Mouse (Mus musculus): Measurements from ENCODE around the gene Tacc3.

Tacc3 gene

DNA sequence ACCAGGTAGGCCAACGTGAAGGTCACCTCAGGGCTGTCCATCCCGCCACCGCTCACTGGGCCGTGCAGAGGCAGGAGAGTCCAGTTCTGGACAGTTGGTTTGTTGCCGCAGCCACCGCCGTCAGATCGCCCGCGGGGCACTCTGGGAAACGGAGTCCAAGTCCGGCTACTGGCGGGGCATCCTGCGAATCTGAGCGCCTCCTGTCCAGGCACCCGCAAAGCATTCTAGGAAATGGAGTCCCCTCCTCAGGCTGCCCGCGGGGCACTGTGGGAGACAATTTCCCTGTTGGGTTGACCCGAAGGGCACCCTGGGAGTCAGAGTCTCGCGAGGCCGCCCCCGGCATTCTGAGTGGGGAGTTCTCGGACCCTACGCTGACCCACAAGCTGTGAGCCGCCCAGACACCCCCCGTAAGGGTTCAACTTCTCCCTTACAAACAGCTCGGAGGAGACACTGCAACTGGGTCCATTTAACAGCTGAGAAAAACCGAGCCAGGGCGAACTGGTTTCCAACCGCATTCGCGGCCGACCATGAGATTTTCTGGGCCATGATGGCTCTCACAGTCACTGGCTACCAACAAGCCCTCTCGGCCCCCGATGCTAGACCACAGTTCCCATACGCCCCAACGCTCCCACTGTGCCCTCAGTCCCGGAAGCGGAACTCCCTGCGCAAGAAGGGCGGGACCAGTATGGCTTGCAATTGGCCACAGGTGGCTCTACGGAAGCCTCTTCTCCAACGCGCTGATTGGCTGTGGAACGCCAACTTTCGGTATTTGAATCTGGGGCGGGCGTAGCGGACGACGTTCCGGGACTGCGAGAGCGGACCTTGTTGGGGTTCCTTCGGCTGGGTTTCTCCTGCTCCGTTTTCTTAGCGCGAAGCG, at the start of gene Tacc3, which contains the start of gene Tmem129:
Gene Tacc3, plus strand, starts transcription at position 342 of the 877 bp plus-strand sequence.
Gene Tmem129, minus strand, starts transcription at position 630 of the 877 bp plus-strand sequence.
- DNase-seq = peak; percentile 100

DNA sequence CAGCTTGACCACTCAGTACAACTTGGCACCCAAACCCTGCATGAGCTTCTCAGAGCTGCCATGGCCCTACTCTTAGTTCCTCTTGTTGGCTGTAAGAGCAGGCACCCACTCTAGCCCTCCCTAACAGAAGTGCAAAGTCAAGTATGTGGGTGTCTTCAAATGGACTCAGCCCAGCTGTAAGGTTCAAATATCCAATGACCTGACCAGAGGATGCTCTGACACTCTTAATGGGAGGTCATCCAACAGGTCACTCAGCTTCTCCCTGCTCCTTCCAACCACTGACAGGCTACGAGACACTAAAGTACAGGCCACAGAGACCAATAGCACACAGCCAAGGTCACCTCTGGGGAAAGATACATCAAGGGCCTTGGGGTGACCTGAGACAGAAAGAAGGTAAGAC, 48.7 kb upstream of the Tacc3 start:
- no peak for DNase-seq

DNA sequence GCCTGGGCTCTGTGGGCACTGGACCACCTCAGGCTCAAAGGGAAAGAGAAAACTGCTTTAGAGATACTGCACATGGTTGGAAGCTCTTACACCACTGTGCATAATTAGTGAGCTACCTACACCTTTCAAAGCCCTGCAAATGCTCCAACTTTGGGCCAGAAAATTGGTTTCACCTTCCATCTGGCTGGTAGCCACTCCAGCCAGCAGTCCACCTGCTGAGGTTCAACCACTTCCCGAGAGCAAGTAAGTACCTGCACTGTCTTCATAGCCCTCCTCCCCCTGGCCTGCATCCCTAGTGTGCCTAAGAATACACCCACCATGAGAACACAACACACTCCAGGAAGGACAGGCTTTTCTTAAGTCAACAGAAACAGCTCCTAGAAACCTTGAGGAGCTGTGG, 46.1 kb upstream of the Tacc3 start:
- no peak for DNase-seq

DNA sequence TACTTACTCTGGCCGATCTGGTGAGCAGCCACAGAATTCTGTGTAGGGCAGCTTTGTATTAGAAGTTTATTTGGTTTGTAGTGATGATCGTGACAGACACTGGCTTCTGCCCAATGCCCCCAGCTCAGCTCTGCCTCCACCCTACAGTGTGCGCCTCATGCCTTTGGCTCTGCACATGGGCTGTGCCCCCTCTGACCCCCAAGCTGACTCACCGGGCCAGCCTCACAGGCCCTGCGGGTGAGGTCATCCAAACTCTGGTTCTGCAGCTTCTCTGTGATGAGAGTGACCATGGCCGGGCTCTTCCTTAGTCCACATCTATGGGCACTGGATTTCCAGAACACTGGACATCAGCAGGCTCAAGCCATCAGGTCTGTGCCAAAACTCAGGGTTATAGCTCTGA, 43.5 kb upstream of the Tacc3 start:
- no peak for DNase-seq

DNA sequence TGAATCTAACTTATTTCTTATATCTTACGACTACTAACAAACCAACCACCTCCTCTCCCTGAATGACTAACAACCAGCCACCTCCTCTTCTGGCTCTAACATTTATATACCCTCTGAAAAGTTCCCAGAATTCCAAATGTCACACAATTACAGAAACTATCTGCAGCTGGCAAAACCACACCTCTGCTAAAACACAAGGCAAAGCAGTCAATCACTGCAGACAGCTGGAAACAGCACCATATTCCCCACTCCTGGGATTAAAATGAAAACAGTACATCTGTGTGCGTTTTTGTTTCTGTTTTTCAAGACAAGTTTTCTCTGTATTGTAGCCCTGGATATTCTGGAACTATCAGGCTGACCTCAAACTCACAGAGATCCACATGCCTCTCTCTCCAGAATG, 35.3 kb upstream of the Tacc3 start:
- no peak for DNase-seq

DNA sequence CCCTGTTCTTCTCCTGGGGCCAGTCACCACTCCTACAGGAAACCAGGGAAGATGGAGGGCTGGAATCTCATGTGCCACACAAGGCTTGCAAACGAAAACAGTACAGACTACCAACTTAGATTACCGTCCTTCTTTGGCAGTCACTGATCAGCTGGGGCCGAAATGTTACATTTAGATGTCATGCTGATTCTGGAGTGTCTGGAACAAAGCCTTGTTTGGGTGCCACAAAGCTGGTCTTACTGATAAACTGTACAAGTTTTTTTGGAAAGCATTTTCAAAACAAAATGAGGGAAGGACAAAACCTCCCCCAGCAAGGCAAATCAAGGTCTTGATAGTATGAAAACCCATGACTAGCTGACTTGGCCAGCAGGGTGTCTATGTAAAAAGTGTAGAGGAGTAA, 34.2 kb upstream of the Tacc3 start:
- no peak for DNase-seq

DNA sequence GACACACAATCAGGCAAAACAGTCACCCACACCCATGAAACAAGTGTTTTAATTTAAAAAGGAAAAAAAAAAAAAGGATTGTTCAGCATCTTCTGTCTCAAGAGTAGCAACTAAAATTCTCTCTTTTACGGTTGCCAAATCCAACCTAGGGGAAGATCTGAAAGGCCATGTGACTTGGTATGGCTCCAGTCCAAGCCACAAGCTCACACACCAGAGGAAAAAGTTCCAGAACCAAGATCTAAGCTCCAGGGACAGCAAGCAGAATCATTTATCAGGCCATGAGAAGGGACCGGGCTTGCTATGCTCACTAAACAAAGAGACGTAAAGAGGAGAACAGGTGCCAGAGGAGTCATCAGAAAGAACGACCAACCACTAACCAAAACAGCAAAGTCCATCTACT, 30.0 kb upstream of the Tacc3 start:
- no peak for DNase-seq

DNA sequence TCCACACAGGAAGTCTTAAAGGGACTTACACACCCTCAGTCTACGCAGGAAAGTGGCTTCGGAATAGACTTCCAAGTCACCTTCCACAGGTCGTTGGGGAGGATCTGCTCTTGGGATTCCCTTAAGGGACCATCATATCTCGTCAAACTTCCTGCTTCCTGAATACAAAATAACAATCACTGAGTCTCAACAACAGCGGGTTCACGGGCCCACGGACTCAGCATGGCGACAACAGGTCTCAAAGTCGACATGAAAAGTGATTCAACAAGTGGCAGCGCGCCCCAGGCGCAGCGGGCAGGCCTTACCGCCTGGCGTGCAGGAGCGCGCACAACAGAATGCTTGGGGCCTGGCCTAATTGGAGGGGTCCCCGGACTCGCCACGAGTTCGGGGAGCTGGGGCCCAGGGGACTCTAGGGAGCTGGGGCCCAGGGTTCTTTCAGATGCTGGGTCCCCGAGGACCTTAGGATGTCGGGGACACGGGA, 29.1 kb upstream of the Tacc3 start:
- DNase-seq = no peak

DNA sequence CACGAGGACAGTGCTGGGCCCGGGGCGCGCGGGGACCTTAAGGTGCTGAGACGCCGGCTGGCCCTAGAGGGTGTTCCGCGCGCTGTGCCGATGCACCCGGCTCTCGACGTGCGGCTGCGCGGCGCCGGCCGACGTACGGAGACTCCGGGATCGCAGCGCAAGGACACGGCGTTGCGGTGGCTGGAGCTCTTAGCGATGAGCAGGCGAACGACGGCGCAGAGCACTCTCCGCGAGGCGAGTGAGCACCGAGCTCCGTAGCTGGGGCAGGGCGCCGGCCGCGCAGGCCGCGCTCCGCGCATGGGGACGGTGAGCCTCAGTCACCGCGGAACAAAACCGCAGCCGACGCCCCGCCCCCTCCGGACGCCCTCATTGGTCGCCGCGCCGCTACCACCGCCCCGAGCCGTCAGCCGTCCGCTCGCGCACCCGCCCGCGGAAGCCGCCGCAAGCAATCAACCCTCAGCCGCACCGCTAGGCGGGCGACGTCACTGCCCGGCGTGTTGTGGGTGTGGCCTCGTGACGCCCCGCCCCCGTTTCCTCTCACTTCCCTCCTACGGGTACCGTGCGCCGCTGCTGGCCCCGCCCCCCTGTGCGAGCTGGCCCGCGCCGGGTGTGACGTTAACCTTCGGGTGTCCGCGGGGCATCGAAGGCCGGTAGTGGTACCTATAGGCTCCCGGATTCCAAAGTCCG, 28.5 kb upstream of the Tacc3 start, which contains the start of the genes Fam53a and Gm9903:
Gene Fam53a, minus strand, starts transcription at position 335 of the 687 bp plus-strand sequence.
Gene Gm9903, plus strand, starts transcription at position 625 of the 687 bp plus-strand sequence.
- peak; percentile 100 for DNase-seq

DNA sequence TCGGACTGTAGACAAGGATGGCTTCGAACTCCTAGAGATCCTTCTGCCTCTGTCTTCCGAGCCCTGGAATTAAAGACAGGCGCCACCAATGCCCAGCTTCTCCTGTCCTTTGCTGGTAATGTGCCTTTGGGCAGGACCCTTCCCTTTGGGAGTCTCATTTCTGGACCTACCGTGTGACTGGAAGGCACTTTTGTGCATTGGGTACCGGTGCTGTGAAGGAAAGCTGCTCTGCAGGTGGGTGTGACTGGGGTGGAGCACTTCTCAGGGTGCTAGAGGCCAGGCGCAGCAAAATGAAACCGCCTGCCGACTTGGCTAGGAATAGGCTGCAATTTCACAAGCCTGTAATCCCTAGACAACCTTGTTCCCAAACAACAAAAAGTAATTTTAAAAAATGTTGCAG, 27.9 kb upstream of the Tacc3 start:
- no peak for DNase-seq

DNA sequence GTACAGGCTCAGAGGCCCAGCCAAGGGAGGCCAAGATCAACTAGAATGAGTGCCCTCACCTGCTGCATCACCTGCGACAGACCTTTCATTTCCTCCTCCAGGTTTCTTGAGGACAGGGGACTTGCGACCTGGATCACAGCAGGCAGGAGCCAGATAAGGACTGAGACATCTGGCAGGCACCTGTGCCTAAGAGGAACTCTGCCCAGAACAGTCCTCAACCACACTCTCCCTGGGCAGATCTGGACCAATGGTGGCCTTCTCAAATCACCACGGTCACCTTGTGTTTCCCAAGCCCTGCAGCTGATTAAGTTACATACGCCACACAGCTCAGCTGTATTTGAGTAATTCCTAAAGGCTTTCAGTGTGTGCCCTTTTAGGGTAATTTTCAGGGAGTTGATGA, 27.3 kb upstream of the Tacc3 start:
- DNase-seq = no peak

DNA sequence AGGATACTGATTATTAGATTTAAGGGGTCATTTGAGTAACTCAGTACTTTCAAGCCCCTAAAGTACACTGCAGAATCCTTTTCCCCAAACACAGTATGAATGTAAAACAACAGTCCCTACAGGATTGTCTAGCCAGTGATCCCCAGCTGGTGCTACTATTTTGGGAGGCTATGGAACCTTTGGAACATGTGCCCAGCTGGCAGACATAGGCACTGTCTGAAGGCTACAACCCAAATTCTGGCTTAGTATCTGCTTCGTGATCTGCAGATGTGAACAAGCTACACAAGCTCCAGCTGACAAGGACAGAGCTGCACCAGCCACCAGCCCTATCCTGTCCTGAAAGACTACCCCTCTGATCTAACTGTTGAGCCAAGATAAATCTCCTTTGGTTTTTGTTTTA, 25.4 kb upstream of the Tacc3 start:
- no peak for DNase-seq

DNA sequence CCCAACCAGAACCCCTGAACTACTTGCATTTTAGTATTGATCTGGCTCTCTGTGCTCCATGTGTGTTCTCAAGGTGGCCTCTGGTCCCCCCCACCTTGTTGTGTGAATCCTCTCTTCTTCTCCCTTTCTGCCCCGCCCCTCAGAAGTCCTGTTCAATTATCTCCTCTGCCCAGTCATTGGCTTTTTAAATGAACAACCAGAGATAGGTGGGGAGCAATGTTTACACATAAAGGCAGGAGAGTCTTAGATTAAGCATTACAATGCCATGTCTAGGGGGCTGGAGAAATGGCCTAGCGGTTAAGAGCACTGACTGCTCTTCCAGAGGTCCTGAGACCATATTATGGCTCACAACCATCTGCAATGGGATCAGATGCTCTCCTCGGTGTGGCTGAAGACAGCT, 22.6 kb upstream of the Tacc3 start:
- no peak for DNase-seq

DNA sequence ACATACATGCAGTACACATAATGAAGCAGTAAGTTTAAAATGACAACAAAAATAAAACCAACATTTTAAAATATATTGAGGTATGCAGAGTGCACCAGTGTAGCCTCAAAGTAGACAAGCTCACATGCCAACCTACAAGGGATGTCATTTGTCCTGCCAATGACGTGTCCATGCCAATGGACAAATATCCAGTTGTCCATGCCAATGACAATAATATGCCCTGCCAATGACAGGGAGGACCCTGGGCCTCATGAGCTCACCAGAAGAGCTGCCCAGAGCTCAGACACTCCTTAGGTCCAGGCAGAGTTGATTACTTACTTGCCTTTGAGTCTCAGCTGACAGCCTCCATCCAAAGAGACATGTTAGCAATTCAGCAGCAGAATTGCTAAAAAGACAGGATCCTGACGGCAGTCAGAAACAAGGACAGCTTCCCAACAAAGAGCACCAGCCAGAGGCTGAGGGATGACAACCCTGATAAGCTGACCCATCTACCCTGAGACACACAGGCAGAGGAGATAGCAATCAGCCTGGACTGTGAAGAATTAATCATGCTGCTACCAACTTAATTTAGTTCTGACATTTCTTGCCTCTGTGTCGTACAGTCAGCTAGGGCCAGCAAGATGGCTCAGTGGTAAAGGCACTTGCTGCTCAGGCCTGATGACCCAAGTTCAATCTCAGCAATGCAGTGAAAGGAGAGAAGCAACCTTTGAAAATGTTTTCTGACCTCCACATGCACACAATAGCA, 20.1 kb upstream of the Tacc3 start:
- DNase-seq = no peak

DNA sequence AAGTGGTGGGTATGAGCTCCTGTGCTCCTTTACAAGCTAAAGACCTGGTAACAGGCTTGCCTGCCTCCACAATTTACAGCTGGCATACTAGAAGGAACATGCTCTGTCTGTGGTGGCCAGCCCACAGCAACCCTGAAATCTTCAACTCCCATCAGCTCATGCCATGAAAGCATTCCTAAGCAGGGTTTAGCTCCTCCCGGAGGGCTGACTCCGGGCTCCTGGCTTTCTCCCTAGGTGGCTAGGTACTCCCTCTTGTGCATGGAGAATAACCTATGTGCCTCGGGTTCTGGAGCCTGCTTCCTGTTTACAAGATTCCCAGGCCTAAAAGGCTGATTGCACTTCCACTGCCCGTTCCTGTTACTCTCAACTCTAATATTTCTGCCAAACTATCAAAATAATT, 19.1 kb upstream of the Tacc3 start:
- no peak for DNase-seq

DNA sequence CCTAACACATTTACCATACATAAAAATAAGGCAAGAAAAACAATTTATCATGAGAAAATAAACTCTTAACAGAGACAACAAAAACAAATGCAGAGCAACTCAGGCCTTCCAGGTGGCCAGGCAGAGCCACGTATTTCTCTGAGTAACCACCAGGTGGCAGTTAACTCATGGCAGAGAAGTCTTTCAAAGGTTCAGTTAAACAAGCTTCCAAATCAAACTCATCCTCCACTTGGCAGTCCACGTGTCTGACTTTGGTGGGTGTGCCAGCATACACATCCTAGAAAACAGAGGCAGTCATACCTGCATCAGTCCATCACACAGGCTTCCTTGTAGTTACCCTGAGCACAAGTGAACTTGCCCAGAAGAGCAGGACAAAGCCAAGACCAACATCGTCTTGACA, 17.3 kb upstream of the Tacc3 start:
- DNase-seq = peak; percentile 52

DNA sequence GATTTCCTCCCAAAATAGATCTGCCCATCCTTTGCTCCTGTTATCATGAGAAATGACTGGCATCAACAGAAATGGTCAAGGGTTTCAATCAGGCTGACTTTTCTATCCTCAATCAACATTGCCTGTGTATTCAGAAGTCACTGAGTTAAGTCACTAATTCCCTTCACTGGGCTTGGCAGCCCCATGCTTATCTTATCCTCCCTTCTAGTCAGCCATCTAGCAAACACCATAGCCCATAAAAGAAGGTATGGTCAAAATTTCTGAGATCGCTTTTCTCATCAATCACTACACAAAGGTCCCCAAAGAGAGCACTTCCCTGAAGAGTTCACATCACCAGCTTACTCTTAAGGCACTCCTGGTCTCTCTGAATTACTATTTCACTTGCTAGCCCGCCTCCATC, 6.9 kb upstream of the Tacc3 start:
- no peak for DNase-seq

DNA sequence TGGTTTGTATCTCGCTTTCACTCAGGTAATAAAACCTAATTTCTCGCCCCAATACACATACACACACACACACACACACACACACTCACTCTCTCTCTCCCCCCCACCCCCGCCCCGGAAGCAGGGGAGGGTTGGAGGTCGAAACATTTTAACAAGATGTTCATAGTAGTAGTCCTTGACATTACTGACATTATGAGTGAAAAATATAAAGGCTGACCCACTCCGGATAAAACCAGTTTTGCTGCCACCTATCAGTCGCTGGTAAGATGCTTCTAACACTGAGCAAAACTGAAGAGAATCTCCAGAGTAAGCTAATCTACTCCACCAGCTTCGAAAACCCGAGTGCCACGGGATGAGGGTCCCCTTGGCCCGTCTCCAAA, 6.4 kb upstream of the Tacc3 start:
- DNase-seq = no peak

DNA sequence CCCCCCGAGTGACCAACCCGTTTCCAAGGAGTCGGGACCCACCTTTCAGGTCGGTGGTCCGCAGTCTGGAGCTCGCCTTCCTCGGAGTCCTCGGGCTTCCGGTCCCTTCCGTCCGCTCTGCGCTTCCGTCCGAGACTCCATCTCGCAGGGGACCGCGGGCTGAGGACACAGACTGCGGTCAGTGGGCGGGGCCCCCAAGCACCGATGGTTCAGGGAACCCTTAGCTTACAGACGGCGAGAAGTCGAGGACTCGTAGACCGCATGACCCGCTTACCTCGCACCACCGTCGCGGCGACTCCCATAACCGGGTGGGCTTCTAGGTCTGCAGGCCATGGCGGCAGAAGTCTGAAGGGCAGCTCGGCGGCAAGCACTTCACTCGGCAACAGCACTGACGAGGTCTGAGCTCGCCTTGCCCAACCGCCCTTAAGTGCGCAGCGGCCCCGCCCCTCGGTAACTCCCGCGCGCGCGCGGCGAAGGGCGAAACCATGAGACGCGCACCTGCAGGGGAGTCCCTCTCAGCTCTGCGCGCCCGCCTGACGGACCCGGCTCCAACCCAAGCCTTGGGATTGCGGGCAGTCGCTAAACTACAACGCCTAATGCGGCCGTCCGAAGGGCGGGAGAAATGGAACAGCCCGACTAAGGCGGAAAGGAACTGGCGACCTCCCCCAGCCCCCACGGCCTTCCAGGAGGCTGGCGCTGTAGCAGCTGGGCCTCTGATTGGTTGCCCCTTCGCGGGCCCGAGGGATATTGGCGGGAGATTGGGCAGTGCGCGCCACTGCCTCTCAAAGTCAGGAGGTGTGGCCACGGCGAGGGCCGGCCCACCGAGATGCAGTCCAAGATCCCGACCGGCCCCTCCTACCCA, 5.8 kb upstream of the Tacc3 start, which contains the start of gene Slbp:
Gene Slbp, minus strand, starts transcription at position 654 of the 862 bp plus-strand sequence.
- peak; percentile 97 for DNase-seq

DNA sequence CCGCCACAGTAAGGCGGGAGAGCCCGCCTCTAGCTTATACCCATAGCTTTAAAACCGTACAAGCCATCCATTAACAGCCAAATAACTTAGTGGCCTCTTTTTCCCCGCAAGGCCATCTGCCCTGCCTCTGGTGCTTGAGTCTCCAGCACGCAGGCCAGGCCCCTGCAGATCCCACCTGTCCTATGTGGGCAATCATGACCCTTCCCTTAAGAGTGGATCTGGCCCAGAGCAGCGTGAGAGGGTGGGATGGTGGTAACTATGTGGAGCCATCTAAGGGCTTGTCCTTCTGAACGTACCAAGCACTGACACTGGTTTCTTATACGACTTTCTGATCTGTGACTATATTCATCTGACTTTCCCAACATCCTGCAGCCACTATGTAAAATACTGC, 5.2 kb upstream of the Tacc3 start:
- DNase-seq = no peak

DNA sequence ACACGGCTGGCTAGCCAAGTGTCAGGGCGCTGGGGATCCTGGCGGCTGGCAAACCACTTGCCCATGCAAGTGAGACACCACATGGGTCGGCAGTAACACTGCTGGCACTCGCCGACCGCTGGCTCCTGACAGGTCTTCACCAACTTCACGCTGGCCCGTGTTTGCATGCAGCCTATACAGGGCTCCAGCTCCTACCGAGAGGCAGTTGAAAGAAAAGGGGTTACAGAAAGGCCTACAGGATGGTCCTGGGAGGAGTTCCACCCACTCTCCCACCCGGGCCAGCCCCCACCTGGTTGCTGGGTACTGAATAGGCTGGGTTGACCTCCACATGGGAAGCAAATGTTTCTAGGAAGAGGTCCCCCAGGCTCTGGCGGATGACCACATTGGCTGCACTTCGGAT, 3.5 kb upstream of the Tacc3 start:
- no peak for DNase-seq

DNA sequence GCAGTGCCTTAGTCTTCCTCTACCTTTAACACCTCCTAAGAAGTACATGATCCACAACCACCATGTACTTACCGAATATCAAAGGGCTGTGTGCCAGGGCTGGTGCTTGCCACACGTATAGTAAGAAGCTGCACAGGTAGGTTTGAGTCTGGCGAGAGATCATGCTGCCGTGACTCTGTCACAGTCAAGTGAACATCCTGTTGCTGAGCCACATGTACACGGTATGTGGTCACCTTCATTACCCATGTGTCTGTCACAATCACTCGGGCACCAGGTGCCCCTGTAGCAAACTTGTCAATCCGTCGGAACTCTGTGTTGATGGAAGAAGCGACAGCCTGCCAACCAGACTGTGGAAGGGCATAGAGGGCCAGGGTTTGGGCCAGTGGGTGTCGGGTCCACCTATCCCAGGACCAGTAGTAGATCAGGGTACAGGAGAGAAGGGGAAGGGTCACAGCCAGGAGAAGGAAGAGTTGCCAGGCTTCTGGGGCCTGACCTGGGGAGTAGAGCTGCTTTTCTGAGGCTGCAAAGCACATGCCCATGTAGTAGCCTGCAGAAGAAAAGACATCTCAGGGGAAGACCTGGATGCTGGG, 2.6 kb upstream of the Tacc3 start:
- DNase-seq = no peak
